Mouse (Mus musculus) gastrocnemius, adult 8-10 months (tissue): ENCODE measurements at regions not wholly inside any gene's neighbourhood (a gene's known extent, or its start where the extent isn't known, plus 50 kb on each side); places are given as distances from the start of the nearest gene placed in this dataset.
"Not testable (repeated sequence)": the region's sequence is repeated elsewhere in the genome, so short reads cannot be mapped to it uniquely, and the experiment has no call there.

Source experiments
- DNase-seq, 2 experiments: peaks; one replicate each; pipeline ENCODE4 v3.0.0; 2022; ENCODE audit warnings: low spot score in 2 of 2

DNA sequence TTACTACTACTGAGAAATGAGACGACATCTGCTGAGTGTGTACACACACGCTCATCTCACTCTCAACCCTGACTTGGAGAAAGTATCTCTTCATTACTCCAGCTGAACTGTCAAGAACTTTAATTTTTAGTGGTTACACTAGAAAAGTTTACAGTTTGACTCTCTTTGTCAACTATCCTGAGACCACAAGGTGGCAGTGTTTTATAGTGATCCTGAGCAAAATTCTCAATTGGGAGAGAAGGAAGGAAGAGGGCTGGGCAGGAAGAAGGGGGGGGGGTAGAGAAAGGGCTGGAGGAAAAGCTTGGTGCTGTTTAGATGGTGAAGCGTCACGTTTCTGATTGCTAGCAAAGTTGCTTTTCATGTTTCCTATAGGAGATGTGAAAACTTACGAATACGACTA is 158.8 kb upstream of the Olfr1507 start:
- no peak for DNase-seq

DNA sequence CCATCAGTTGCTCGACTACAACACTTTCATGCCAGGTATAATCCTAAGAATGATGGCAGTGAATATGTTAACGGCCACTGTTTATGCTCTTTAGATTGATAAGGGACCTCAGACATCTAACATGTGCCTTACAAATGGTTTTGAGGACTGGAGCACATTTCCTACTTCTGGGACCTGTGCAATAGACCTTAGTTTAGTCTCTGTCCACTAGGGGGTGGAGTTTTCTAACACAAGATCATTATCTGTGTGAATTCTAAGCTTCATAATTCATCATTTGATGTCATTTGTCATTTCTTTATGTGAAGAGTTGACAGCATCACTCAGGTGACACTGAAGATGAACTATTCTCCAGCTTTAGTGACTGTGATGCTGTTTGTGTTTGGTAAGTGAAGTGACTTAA is 142.6 kb upstream of the Olfr1507 start:
- no peak for DNase-seq

DNA sequence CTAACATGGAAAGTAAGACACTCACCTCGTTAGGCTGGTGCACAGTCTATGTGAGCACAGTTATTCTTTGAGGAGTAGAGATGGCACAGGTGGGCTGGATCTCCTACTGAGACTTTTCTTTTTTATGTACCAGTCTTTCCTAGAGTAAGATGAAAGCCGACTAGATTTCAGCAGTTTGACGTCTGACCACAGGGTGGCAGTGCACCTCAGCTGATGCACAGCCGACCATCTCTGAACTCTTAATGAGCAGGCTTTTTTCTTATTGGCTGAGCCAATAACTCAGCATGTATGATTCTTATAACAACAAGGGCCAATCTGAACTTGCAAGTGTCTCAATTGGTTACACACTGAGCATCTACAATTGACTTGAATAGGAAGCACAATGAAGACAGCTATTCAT is 126.6 kb upstream of the Olfr1507 start:
- DNase-seq = no peak

DNA sequence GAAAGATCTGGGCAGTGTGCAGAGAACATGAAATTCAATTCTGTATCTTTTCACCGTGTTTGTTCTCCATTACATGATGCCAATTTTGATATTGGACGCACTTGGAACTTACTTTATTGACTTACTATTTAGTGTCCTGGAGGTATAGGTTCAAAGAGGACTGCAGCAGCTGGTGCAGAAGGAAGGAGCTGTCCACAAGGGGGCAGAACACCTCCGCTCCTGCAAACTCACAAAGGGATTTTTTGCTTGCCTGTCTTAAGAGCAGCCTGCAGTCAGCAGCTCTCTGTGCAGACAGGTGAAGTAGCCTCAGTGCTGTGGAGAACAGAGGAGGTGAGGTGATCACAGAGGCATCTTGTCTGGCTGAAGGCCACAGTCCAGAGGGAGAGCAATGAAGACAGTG is 84.8 kb upstream of the Olfr1507 start:
- DNase-seq = no peak

DNA sequence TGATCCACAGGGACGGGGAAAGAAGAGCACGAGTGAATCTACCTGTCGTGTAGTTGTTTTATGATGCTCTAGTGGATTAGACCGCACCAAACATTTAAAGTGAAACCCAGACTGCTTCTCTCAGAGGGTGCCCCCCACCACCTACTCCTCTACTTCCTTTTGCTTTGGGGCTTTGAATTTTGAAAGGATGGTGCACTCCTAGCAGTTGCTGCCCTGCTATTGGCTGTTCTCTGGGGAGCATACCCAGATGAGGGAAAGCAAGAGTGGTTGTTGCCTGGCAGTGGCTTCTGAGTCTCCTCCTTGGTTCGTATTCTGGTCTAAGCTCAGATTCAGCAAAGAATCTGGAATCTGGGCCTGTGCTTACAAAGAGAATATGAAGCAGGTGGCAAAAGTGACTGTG is 71.4 kb upstream of the Olfr1507 start:
- no peak for DNase-seq

DNA sequence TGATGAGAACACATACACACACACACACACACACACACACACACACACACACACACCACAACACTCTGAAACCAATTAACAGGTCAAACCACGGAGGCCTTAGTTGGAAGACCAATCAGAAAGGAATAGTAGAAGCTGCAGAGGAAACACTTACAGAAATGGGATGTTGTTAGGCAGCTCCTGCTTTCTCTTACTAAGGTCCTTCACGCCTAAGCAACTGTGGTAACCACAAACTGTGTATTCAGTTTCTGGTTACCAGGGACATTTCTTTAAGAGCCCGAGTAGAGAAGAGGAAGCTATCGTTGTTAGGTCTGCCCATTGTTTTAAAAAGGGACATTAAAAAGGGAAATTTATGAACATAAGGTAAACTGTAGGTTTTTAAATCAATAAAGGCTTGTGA is 70.1 kb upstream of the Olfr1507 start:
- DNase-seq = no peak

DNA sequence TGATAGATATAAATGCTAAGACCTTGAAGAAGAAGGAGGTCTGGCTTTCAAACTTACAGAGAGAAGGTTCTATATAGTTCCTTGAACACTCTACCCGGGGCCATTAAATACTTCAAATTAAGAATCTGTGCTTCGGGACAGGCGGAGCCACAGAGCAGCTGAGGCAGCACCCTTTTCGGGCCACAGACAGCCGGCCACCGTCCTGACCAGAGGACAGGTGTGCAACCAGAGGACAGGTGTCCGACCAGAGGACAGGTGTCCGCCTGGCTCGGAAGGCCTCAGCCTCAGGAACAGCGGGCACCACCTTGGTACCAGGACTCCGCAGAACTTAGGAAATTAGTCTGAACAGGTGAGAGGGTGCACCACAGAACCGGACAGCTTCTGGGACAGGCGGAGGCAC is 60.8 kb upstream of the Olfr1507 start:
- not testable (repeated sequence) for DNase-seq

DNA sequence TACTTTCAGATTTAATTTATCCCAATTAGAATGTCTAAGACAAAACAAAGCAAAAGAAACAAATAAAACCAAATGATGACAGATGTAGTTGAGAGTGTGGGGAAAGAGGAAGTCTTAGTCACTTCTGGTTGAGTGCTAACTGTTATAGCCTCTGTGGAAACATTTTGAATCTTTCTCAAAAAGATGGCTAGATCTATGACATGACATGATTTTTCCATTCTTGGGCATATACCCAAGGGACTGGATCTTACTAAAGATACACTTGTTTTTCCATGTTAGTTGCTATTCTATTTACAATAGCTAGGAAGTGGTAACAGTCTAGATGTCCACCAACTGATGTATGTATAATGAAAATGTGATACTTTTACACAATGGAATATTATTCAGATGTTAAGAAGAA is 57.9 kb upstream of the Olfr1507 start:
- no peak for DNase-seq

DNA sequence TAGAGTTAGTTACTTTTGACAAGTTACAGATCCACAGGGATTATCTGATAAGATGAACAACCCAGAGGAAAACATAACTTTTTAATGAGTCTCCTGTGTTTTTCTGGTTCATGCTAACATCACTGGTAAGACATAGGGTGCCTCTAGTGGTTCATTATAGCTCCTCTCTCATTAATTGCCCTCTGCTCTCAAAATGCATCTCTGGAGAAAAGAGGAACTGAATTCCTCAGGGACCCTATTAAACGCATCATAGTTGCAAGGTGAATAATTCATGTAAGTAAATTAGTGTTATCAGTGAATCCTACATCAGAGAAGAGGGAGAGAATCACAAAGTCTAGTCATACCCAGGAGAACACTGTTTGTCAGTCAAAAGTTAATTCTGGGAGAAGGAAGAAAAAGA is 52.4 kb upstream of the Olfr1507 start:
- DNase-seq = no peak
